Mouse (Mus musculus): ENCODE data around the gene Ugt3a1.

GRCm38 (mm10) chr15:9348739-9349138 is 72.1 kb downstream of the Ugt3a1 start:
- TF ChIP-seq CTCF (IDR thresholded peaks at IDR 0.05; ENCODE audit: low read depth), result no peak
- no peak for TF ChIP-seq EP300 (IDR thresholded peaks at IDR 0.05; ENCODE audit: low read depth)

Measured in liver, embryonic 14.5 days (tissue).